ENCODE assay signal across 8 mouse cellular contexts in genomic region chr3:65973501-65974231, GRCm38 (mm10). TPM values are rescaled to one million over a fixed set of nuclear protein-coding genes. Genes with fewer than 3 reads are reported as not detected.
DNase-seq lines count a peak whose midpoint lies in the region; ATAC-seq lines count a peak whose summit lies in the region.

No protein-coding gene starts in this region.

- no peaks in the 10 kb centered on the region for H3K9me3 ChIP-seq in heart, embryonic 14.5 days (ENCODE audit: control insufficient read depth, low read length)
- H3K9me3 ChIP-seq in hindbrain, embryonic 12.5 days (replicated peaks), result no peaks in the 10 kb centered on the region
- H3K9me3 ChIP-seq in midbrain, embryonic 10.5 days (replicated peaks), result no peaks in the 10 kb centered on the region

- peak overlapping the region; percentile 75 for H3K9ac ChIP-seq in heart, embryonic 14.5 days (ENCODE audit: low read length)
- H3K9ac ChIP-seq in hindbrain, embryonic 12.5 days, result peak overlapping the region; percentile 72

- intact Hi-C loops in heart, postnatal 14 days (cut with DNase I), result loop anchor here (1.0 kb wide), 1 partner anchor 15 kb away; the partner anchor contains the start of gene Ccnl1

- no peak for ATAC-seq in heart, embryonic 14.5 days (ENCODE audit: insufficient number of reproducible peaks, insufficient read depth, low FRiP score, low read depth)
- ATAC-seq in hindbrain, embryonic 12.5 days (ENCODE audit: low FRiP score), result no peak

- no peaks in the 10 kb centered on the region for H3K36me3 ChIP-seq in heart, embryonic 14.5 days (ENCODE audit: control insufficient read depth, insufficient read depth, low read length)
- no peaks in the 10 kb centered on the region for H3K36me3 ChIP-seq in hindbrain, embryonic 12.5 days
- no peaks in the 10 kb centered on the region for H3K36me3 ChIP-seq in midbrain, embryonic 10.5 days

- DNase-seq in heart, postnatal 14 days, result no peak
- DNase-seq in NIH3T3 (ENCODE audit: low read depth) (peak; percentile 16), MN1 (ENCODE audit: low spot score) (no peak)
- DNase-seq in midbrain, embryonic 10.5 days (ENCODE audit: low spot score), result no peak
- DNase-seq in layer of hippocampus, postnatal 14 days (ENCODE audit: low spot score in 2 of 2), result no peak
- no peak for DNase-seq in spleen, adult 12 weeks (ENCODE audit: low spot score)

- peak overlapping the region; percentile 80 for H3K4me2 ChIP-seq in heart, embryonic 14.5 days (ENCODE audit: low read length)
- peak overlapping the region; percentile 65 for H3K4me2 ChIP-seq in hindbrain, embryonic 12.5 days (replicated peaks)

- H3K27me3 ChIP-seq in heart, embryonic 14.5 days (ENCODE audit: control insufficient read depth, insufficient read depth, low read length), result no peaks in the 10 kb centered on the region
- no peaks in the 10 kb centered on the region for H3K27me3 ChIP-seq in hindbrain, embryonic 12.5 days
- no peaks in the 10 kb centered on the region for H3K27me3 ChIP-seq in midbrain, embryonic 10.5 days (ENCODE audit: low read depth, poor library complexity, severe bottlenecking)

- peak overlapping the region; percentile 53 to 77 for H3K4me3 ChIP-seq in heart, embryonic 14.5 days (ENCODE audit: control insufficient read depth in 1 of 2, insufficient read depth in 1 of 2, low read depth in 1 of 2, low read length in 2 of 2)
- H3K4me3 ChIP-seq in hindbrain, embryonic 12.5 days, result peak overlapping the region; percentile 63
- H3K4me3 ChIP-seq in midbrain, embryonic 10.5 days, result peak overlapping the region; percentile 62

- H3K27ac ChIP-seq in heart, embryonic 14.5 days (replicated peaks in 1 of 2; ENCODE audit: control insufficient read depth in 1 of 2, insufficient read depth in 1 of 2, low read depth in 2 of 2, low read length in 2 of 2), result peak overlapping the region; percentile 99 to 100
- H3K27ac ChIP-seq in hindbrain, embryonic 12.5 days, result peak overlapping the region; percentile 98
- H3K27ac ChIP-seq in midbrain, embryonic 10.5 days (replicated peaks), result peak overlapping the region; percentile 95

- peaks cover 2 to 10% of the 10 kb centered on the region in 2 experiments; a peak in 3 of 4 replicates for H3K4me1 ChIP-seq in heart, embryonic 14.5 days (ENCODE audit: control insufficient read depth in 2 of 2, insufficient read depth in 2 of 2, low read length in 2 of 2)
- H3K4me1 ChIP-seq in hindbrain, embryonic 12.5 days, result peaks cover 11% of the 10 kb centered on the region
- peaks cover 26% of the 10 kb centered on the region for H3K4me1 ChIP-seq in midbrain, embryonic 10.5 days

- WGBS in heart, embryonic 14.5 days, result 16% methylated on average over 8 of the region's 8 CpGs
- WGBS in hindbrain, embryonic 12.5 days, result 49% methylated on average over 8 of the region's 8 CpGs
- 48% methylated on average over 8 of the region's 8 CpGs for WGBS in midbrain, embryonic 10.5 days

RNA-seq across cellular contexts. Expression of gene Ccnl1, which starts 15.6 kb away (rescaled TPM):
- polyA plus RNA-seq in heart, embryonic 14.5 days (2014; fragmentation: Nextera tagmentation; extraction: Ambion mirVana), result 76.4 and 77.4 TPM in 2 replicates
- total RNA-seq in heart, postnatal 14 days (2021), result 10 to 100 TPM; 33.6 TPM
- 122 and 123 TPM in 2 replicates for polyA plus RNA-seq in hindbrain, embryonic 12.5 days (2016; fragmentation: Nextera tagmentation; extraction: Ambion mirVana)
- polyA plus RNA-seq in midbrain, embryonic 10.5 days (2016; fragmentation: Nextera tagmentation; extraction: Ambion mirVana), result 98.2 and 106 TPM in 2 replicates
- 10 to 100 TPM; 52.3 to 59.4 TPM for total RNA-seq in layer of hippocampus, postnatal 14 days (2021)
